ENCODE assay signal across 7 mouse cellular contexts in genomic region chr15:88750677-88751563, GRCm38 (mm10). TPM values are rescaled to one million over a fixed set of nuclear protein-coding genes. Genes with fewer than 3 reads are reported as not detected.
DNase-seq lines count a peak whose midpoint lies in the region; ATAC-seq lines count a peak whose summit lies in the region.

No protein-coding gene starts in this region.

- H3K9ac ChIP-seq in intestine, embryonic 15.5 days, result peak overlapping the region; percentile 55

- H3K4me3 ChIP-seq in intestine, embryonic 15.5 days (replicated peaks), result peak overlapping the region; percentile 83
- peak overlapping the region; percentile 95 for H3K4me3 ChIP-seq in midbrain, embryonic 10.5 days

- peaks cover 8% of the 10 kb centered on the region; the same call in 1 of the 2 replicates for H3K4me1 ChIP-seq in intestine, embryonic 15.5 days (replicated peaks)
- peaks cover 28% of the 10 kb centered on the region for H3K4me1 ChIP-seq in midbrain, embryonic 10.5 days

- H3K27me3 ChIP-seq in intestine, embryonic 15.5 days (replicated peaks), result no peaks in the 10 kb centered on the region
- H3K27me3 ChIP-seq in midbrain, embryonic 10.5 days (ENCODE audit: low read depth, poor library complexity, severe bottlenecking), result no peaks in the 10 kb centered on the region

- peak; percentile 100 for DNase-seq in adrenal gland, adult 2 months
- DNase-seq in embryo, embryonic 11.5 days (ENCODE audit: low read depth, low spot score), result peak; percentile 99
- peak; percentile 96 to 98 for DNase-seq in gastrocnemius, postnatal 36 days
- peak; percentile 98 to 100 for DNase-seq in left cerebral cortex, postnatal 25 days (ENCODE audit: low spot score in 2 of 2)
- DNase-seq in midbrain, embryonic 10.5 days (ENCODE audit: low spot score), result peak; percentile 99
- peak; percentile 97 for DNase-seq in right cerebral cortex, postnatal 4 days

- H3K9me3 ChIP-seq in intestine, embryonic 15.5 days, result no peaks in the 10 kb centered on the region
- H3K9me3 ChIP-seq in midbrain, embryonic 10.5 days (replicated peaks), result no peaks in the 10 kb centered on the region

- H3K27ac ChIP-seq in intestine, embryonic 15.5 days, result peak overlapping the region; percentile 85
- H3K27ac ChIP-seq in midbrain, embryonic 10.5 days (replicated peaks), result peak overlapping the region; percentile 98

- peak; percentile 98 for ATAC-seq in intestine, embryonic 15.5 days

- peak overlapping the region; percentile 78 for H3K4me2 ChIP-seq in intestine, embryonic 15.5 days (replicated peaks)

- 7% methylated on average over 54 of the region's 54 CpGs for WGBS in intestine, embryonic 15.5 days
- 7% methylated on average over 54 of the region's 54 CpGs for WGBS in midbrain, embryonic 10.5 days

- intact Hi-C loops in gastrocnemius, postnatal 36 days (cut with DNase I), result loop anchor here (2.0 to 10.0 kb wide), 2 partner anchors 16 to 64 kb away; partner anchors contain the start of genes Alg12, Brd1 and Creld2
- intact Hi-C loops in left cerebral cortex, postnatal 25 days (cut with DNase I), result loop anchor here (2.0 kb wide), 1 partner anchor 16 kb away; the partner anchor contains the start of gene Brd1

- no peaks in the 10 kb centered on the region for H3K36me3 ChIP-seq in intestine, embryonic 15.5 days
- peaks cover 15% of the 10 kb centered on the region for H3K36me3 ChIP-seq in midbrain, embryonic 10.5 days

RNA-seq across cellular contexts. Expression of gene Zbed4, which starts 0.5 kb away (rescaled TPM):
- total RNA-seq in adrenal gland, adult 2 months (2021), result 10 to 100 TPM in 1 of 2 experiments, 1 to 10 TPM in 1; 7.5 to 13.2 TPM
- 1.7 and 2.0 TPM in 2 replicates for polyA plus RNA-seq in adrenal gland, adult 2 months (2012; rRNA removed)
- total RNA-seq in gastrocnemius, postnatal 36 days (2021), result 10 to 100 TPM; 10.7 to 11.1 TPM
- polyA plus RNA-seq in intestine, embryonic 15.5 days (2015; fragmentation: Nextera tagmentation; extraction: Ambion mirVana), result 14.0 and 14.7 TPM in 2 replicates
- total RNA-seq in left cerebral cortex, postnatal 25 days (2021), result 10 to 100 TPM; 11.7 to 12.2 TPM
- polyA plus RNA-seq in midbrain, embryonic 10.5 days (2016; fragmentation: Nextera tagmentation; extraction: Ambion mirVana), result 37.4 and 41.3 TPM in 2 replicates

RNA-seq across cellular contexts. Expression of gene Brd1, which starts 16.9 kb away (rescaled TPM):
- 10 to 100 TPM; 38.0 to 52.6 TPM for total RNA-seq in adrenal gland, adult 2 months (2021)
- 7.5 and 9.6 TPM in 2 replicates for polyA plus RNA-seq in adrenal gland, adult 2 months (2012; rRNA removed)
- total RNA-seq in gastrocnemius, postnatal 36 days (2021), result 10 to 100 TPM; 21.0 to 22.3 TPM
- 17.1 and 17.2 TPM in 2 replicates for polyA plus RNA-seq in intestine, embryonic 15.5 days (2015; fragmentation: Nextera tagmentation; extraction: Ambion mirVana)
- total RNA-seq in left cerebral cortex, postnatal 25 days (2021), result 10 to 100 TPM; 50.5 to 52.7 TPM
- 19.6 and 19.9 TPM in 2 replicates for polyA plus RNA-seq in midbrain, embryonic 10.5 days (2016; fragmentation: Nextera tagmentation; extraction: Ambion mirVana)

Comparison
In these comparisons a context has a peak if more than half of its experiments do, and no peak if none do; other contexts are left out.
1. Peak in every context shown above with its lines: DNase-seq, ATAC-seq, H3K4me3 ChIP-seq and H3K27ac ChIP-seq.